Mouse (Mus musculus): ENCODE measurements around the gene Epor.

The Epor gene

GRCm38 (mm10) chr9:21962416-21963059 lies 768 bp downstream of the Epor start:
- DNase-seq (ENCODE audit: low spot score): peak; percentile 97

GRCm38 (mm10) chr9:21962010-21962409 lies 1.3 kb downstream of the Epor start:
- no peak for DNase-seq (ENCODE audit: low spot score)

- DNase-seq (ENCODE audit: low spot score): no peak
Observed at GRCm38 (mm10) chr9:21961366-21961980, 1.8 kb downstream of the Epor start.

GRCm38 (mm10) chr9:21960558-21961208 lies 2.6 kb downstream of the Epor start:
- no peak for DNase-seq (ENCODE audit: low spot score)

GRCm38 (mm10) chr9:21960135-21960534 lies 3.2 kb downstream of the Epor start:
- DNase-seq (ENCODE audit: low spot score): no peak

- no peak for DNase-seq (ENCODE audit: low spot score)
Observed at GRCm38 (mm10) chr9:21959244-21959643, 4.1 kb downstream of the Epor start.

- DNase-seq (ENCODE audit: low spot score): no peak
Observed at GRCm38 (mm10) chr9:21958372-21958771, 4.9 kb downstream of the Epor start.

- DNase-seq (ENCODE audit: low spot score): peak; percentile 99
Observed at GRCm38 (mm10) chr9:21955570-21956281, 7.6 kb downstream of the Epor start, which contains the start of gene Swsap1. Swsap1 (plus strand) TSS chr9:21955755.

- no peak for DNase-seq (ENCODE audit: low spot score)
Observed at GRCm38 (mm10) chr9:21955225-21955569, 8.1 kb downstream of the Epor start.

- DNase-seq (ENCODE audit: low spot score): no peak
Observed at GRCm38 (mm10) chr9:21954635-21955034, 8.7 kb downstream of the Epor start.

GRCm38 (mm10) chr9:21953600-21953999 lies 9.7 kb downstream of the Epor start:
- no peak for DNase-seq (ENCODE audit: low spot score)

GRCm38 (mm10) chr9:21951977-21952376 lies 11.3 kb downstream of the Epor start:
- DNase-seq (ENCODE audit: low spot score): no peak

- peak; percentile 69 for DNase-seq (ENCODE audit: low spot score)
Observed at GRCm38 (mm10) chr9:21950322-21950721, 13.0 kb downstream of the Epor start.

GRCm38 (mm10) chr9:21948790-21949189 lies 14.5 kb downstream of the Epor start:
- DNase-seq (ENCODE audit: low spot score): no peak

GRCm38 (mm10) chr9:21948146-21948545 lies 15.2 kb downstream of the Epor start:
- no peak for DNase-seq (ENCODE audit: low spot score)

GRCm38 (mm10) chr9:21947540-21948130 lies 15.7 kb downstream of the Epor start:
- DNase-seq (ENCODE audit: low spot score): no peak

GRCm38 (mm10) chr9:21944267-21944666 lies 19.0 kb downstream of the Epor start:
- DNase-seq (ENCODE audit: low spot score): no peak

GRCm38 (mm10) chr9:21943638-21944037 lies 19.7 kb downstream of the Epor start:
- DNase-seq (ENCODE audit: low spot score): no peak

GRCm38 (mm10) chr9:21943046-21943445 lies 20.3 kb downstream of the Epor start:
- no peak for DNase-seq (ENCODE audit: low spot score)

GRCm38 (mm10) chr9:21938234-21938855 lies 25.0 kb downstream of the Epor start:
- DNase-seq (ENCODE audit: low spot score): no peak

GRCm38 (mm10) chr9:21937711-21938175 lies 25.6 kb downstream of the Epor start:
- DNase-seq (ENCODE audit: low spot score): no peak
